In genomic region chr12:34998778-34999467, GRCm38 (mm10) we compare ENCODE assay signal across 29 mouse cellular contexts. TPM values are rescaled to one million over a fixed set of nuclear protein-coding genes. Genes with fewer than 3 reads are reported as not detected.
A peak's percentile ranks its signal among the peaks of the same experiment; 100 is the strongest.
DNase-seq lines count a peak whose midpoint lies in the region; ATAC-seq and TF ChIP-seq lines count a peak whose summit lies in the region.
"Had no signal": no experiment of that assay in that cellular context is flagged by ENCODE, and none has a peak within 500 bp of the region (broad histone marks: within the 10 kb centered on the region; RNA-seq: fewer than 3 reads in every experiment).

No protein-coding gene starts in this region.

- no peaks in the 10 kb centered on the region for H3K4me1 ChIP-seq in hindbrain, embryonic 11.5 days (replicated peaks; ENCODE audit: control insufficient read depth, insufficient read depth, low read length)
- H3K4me1 ChIP-seq in hindbrain, embryonic 10.5 days (replicated peaks): no peaks in the 10 kb centered on the region
- H3K4me1 ChIP-seq in hindbrain, embryonic 12.5 days: no peaks in the 10 kb centered on the region
- H3K4me1 ChIP-seq in hindbrain, postnatal 0 days (ENCODE audit: insufficient read depth, low read length): no peaks in the 10 kb centered on the region
- H3K4me1 ChIP-seq in neural tube, embryonic 15.5 days: 0 out of 2 replicates have a peak, but pooled peaks cover 2% of the 10 kb centered on the region
- H3K4me1 ChIP-seq: embryonic facial prominence, embryonic 15.5 days; forebrain, embryonic 10.5 days; heart, embryonic 10.5 days had no signal

- 74% methylated on average over 12 of the region's 12 CpGs for WGBS in hindbrain, embryonic 11.5 days
- WGBS in hindbrain, embryonic 10.5 days: 89% methylated on average over 12 of the region's 12 CpGs
- WGBS in hindbrain, embryonic 12.5 days: 70% methylated on average over 12 of the region's 12 CpGs
- WGBS in hindbrain, postnatal 0 days: 59% methylated on average over 12 of the region's 12 CpGs
- 40% methylated on average over 12 of the region's 12 CpGs for WGBS in neural tube, embryonic 15.5 days

- no peaks in the 10 kb centered on the region for H3K9me3 ChIP-seq in hindbrain, embryonic 11.5 days (ENCODE audit: control insufficient read depth, low read length)
- no peaks in the 10 kb centered on the region for H3K9me3 ChIP-seq in hindbrain, embryonic 10.5 days
- no peaks in the 10 kb centered on the region for H3K9me3 ChIP-seq in hindbrain, embryonic 12.5 days (replicated peaks)
- no peaks in the 10 kb centered on the region for H3K9me3 ChIP-seq in hindbrain, postnatal 0 days (ENCODE audit: low read length)
- H3K9me3 ChIP-seq in neural tube, embryonic 15.5 days (replicated peaks): no peaks in the 10 kb centered on the region
- H3K9me3 ChIP-seq: embryonic facial prominence, embryonic 15.5 days; forebrain, embryonic 10.5 days; heart, embryonic 10.5 days had no signal

- no peak overlapping the region for H3K9ac ChIP-seq in hindbrain, embryonic 11.5 days (ENCODE audit: low read depth, low read length)
- no peak overlapping the region for H3K9ac ChIP-seq in hindbrain, embryonic 12.5 days
- H3K9ac ChIP-seq in hindbrain, postnatal 0 days (replicated peaks; ENCODE audit: low read length): no peak overlapping the region
- no peak overlapping the region for H3K9ac ChIP-seq in neural tube, embryonic 15.5 days (replicated peaks)
- H3K9ac ChIP-seq: embryonic facial prominence, embryonic 15.5 days had no signal

- no peaks in the 10 kb centered on the region for H3K27me3 ChIP-seq in hindbrain, embryonic 11.5 days (ENCODE audit: control insufficient read depth, insufficient read depth, low read length)
- no peaks in the 10 kb centered on the region for H3K27me3 ChIP-seq in hindbrain, embryonic 10.5 days (ENCODE audit: insufficient read depth, poor library complexity, severe bottlenecking)
- H3K27me3 ChIP-seq in hindbrain, embryonic 12.5 days: no peaks in the 10 kb centered on the region
- no peaks in the 10 kb centered on the region for H3K27me3 ChIP-seq in hindbrain, postnatal 0 days (ENCODE audit: insufficient read depth, low read length)
- H3K27me3 ChIP-seq in neural tube, embryonic 15.5 days (replicated peaks): no peaks in the 10 kb centered on the region
- H3K27me3 ChIP-seq: CH12.LX; embryonic facial prominence, embryonic 15.5 days had no signal

- H3K27ac ChIP-seq in hindbrain, embryonic 11.5 days (ENCODE audit: low read depth, low read length): no peak overlapping the region
- H3K27ac ChIP-seq in hindbrain, embryonic 10.5 days: no peak overlapping the region
- no peak overlapping the region for H3K27ac ChIP-seq in hindbrain, embryonic 12.5 days
- no peak overlapping the region for H3K27ac ChIP-seq in hindbrain, postnatal 0 days
- H3K27ac ChIP-seq in neural tube, embryonic 15.5 days (replicated peaks): peak overlapping the region; percentile 52; the same call in 1 of the 2 replicates
- H3K27ac ChIP-seq: embryonic facial prominence, embryonic 15.5 days; forebrain, embryonic 10.5 days; gastrocnemius, adult 2 months; heart, embryonic 10.5 days had no signal

- H3K4me3 ChIP-seq in hindbrain, embryonic 11.5 days (ENCODE audit: low read depth, low read length): no peak overlapping the region
- H3K4me3 ChIP-seq in hindbrain, embryonic 10.5 days: no peak overlapping the region
- H3K4me3 ChIP-seq in hindbrain, embryonic 12.5 days: no peak overlapping the region
- H3K4me3 ChIP-seq in hindbrain, postnatal 0 days (ENCODE audit: low read length): no peak overlapping the region
- H3K4me3 ChIP-seq in neural tube, embryonic 15.5 days (replicated peaks): no peak overlapping the region
- H3K4me3 ChIP-seq: embryonic facial prominence, embryonic 15.5 days; erythroblast, embryonic 14.5 days; forebrain, embryonic 10.5 days; gastrocnemius, adult 2 months; heart, embryonic 10.5 days had no signal

- H3K4me2 ChIP-seq in hindbrain, embryonic 11.5 days (replicated peaks; ENCODE audit: low read depth, low read length): no peak overlapping the region
- H3K4me2 ChIP-seq in hindbrain, embryonic 12.5 days (replicated peaks): no peak overlapping the region
- no peak overlapping the region for H3K4me2 ChIP-seq in hindbrain, postnatal 0 days (ENCODE audit: low read depth, low read length)
- H3K4me2 ChIP-seq in neural tube, embryonic 15.5 days: no peak overlapping the region
- H3K4me2 ChIP-seq: embryonic facial prominence, embryonic 15.5 days had no signal

- DNase-seq in hindbrain, embryonic 11.5 days (ENCODE audit: low spot score): no peak
- DNase-seq in hindbrain, embryonic 10.5 days (ENCODE audit: low spot score): no peak
- peak; percentile 24 for DNase-seq in hindbrain, postnatal 0 days (ENCODE audit: low spot score)
- DNase-seq in B cell, adult 2 months: no peak
- no peak for DNase-seq in adrenal gland, postnatal 14 days
- DNase-seq: adrenal gland, postnatal 36 days; cerebellum, adult 11 months; cerebellum, adult 8-10 months; cerebellum, postnatal 14 days; embryo, embryonic 11 days; gastrocnemius, adult 2 months; gastrocnemius, postnatal 25 days; heart, adult 18-20 months; heart, postnatal 10 days had no signal

- ATAC-seq in hindbrain, embryonic 11.5 days (ENCODE audit: low FRiP score): peak; percentile 57; the same call in 1 of the 2 replicates
- peak; percentile 79 for ATAC-seq in hindbrain, embryonic 12.5 days (ENCODE audit: low FRiP score)
- no peak for ATAC-seq in hindbrain, postnatal 0 days
- peak; percentile 50; the same call in 1 of the 2 replicates for ATAC-seq in neural tube, embryonic 15.5 days (ENCODE audit: low FRiP score)
- ATAC-seq: activated CD4-positive, CD25-positive, alpha-beta regulatory T cell, adult 4 months; forebrain, embryonic 14.5 days; inflammation-experienced regulatory T-cells, adult 6 months; Patski had no signal

- no peak for TF ChIP-seq CTCF in hindbrain, postnatal 0 days (IDR thresholded peaks at IDR 0.05; ENCODE audit: low read depth)

- no peaks in the 10 kb centered on the region for H3K36me3 ChIP-seq in hindbrain, embryonic 11.5 days (ENCODE audit: control insufficient read depth, insufficient read depth, low read length)
- H3K36me3 ChIP-seq in hindbrain, embryonic 10.5 days: no peaks in the 10 kb centered on the region
- no peaks in the 10 kb centered on the region for H3K36me3 ChIP-seq in hindbrain, embryonic 12.5 days
- H3K36me3 ChIP-seq in hindbrain, postnatal 0 days (ENCODE audit: insufficient read depth, low read length): no peaks in the 10 kb centered on the region
- H3K36me3 ChIP-seq in neural tube, embryonic 15.5 days: no peaks in the 10 kb centered on the region
- H3K36me3 ChIP-seq: embryonic facial prominence, embryonic 15.5 days; forebrain, embryonic 10.5 days; heart, embryonic 10.5 days had no signal

RNA-seq across cellular contexts. Expression of gene Prps1l1, which starts 14.4 kb away (rescaled TPM):
- not detected in 2 replicates for polyA plus RNA-seq in hindbrain, embryonic 11.5 days (2014; fragmentation: Nextera tagmentation; extraction: Ambion mirVana)
- not detected in 2 replicates for polyA plus RNA-seq in hindbrain, embryonic 10.5 days (2016; fragmentation: Nextera tagmentation; extraction: Ambion mirVana)
- polyA plus RNA-seq in hindbrain, embryonic 12.5 days (2016; fragmentation: Nextera tagmentation; extraction: Ambion mirVana): not detected in 2 replicates
- total RNA-seq in hindbrain, postnatal 0 days (2014; rRNA removed): not detected in 2 replicates
- polyA plus RNA-seq in hindbrain, postnatal 0 days (2015; fragmentation: Nextera tagmentation; extraction: Ambion mirVana): not detected in 2 replicates
- not detected in 2 replicates for polyA plus RNA-seq in neural tube, embryonic 15.5 days (2015; fragmentation: Nextera tagmentation; extraction: Ambion mirVana)
- total RNA-seq in adrenal gland, postnatal 14 days (2021): not detected in 2 replicates
- total RNA-seq: adrenal gland, adult 18-20 months; adrenal gland, postnatal 36 days; CH12.LX; gastrocnemius, adult 2 months; gastrocnemius, postnatal 25 days; heart, adult 18-20 months; heart, postnatal 10 days; hematopoietic stem cell, adult 5-6 weeks had no signal
- polyA plus RNA-seq: embryonic facial prominence, embryonic 11.5 days; embryonic facial prominence, embryonic 15.5 days; erythroblast, embryonic 14.5 days; forebrain, embryonic 10.5 days; forebrain, embryonic 14.5 days; heart, embryonic 10.5 days; heart, embryonic 14.5 days; Patski had no signal

RNA-seq across cellular contexts. Expression of gene Snx13, which starts 48.1 kb away (rescaled TPM):
- polyA plus RNA-seq in hindbrain, embryonic 11.5 days (2014; fragmentation: Nextera tagmentation; extraction: Ambion mirVana): 21.8 and 23.6 TPM in 2 replicates
- 14.7 and 16.4 TPM in 2 replicates for polyA plus RNA-seq in hindbrain, embryonic 10.5 days (2016; fragmentation: Nextera tagmentation; extraction: Ambion mirVana)
- polyA plus RNA-seq in hindbrain, embryonic 12.5 days (2016; fragmentation: Nextera tagmentation; extraction: Ambion mirVana): 24.7 and 28.2 TPM in 2 replicates
- total RNA-seq in hindbrain, postnatal 0 days (2014; rRNA removed): 17.6 and 18.0 TPM in 2 replicates
- 22.6 and 23.0 TPM in 2 replicates for polyA plus RNA-seq in hindbrain, postnatal 0 days (2015; fragmentation: Nextera tagmentation; extraction: Ambion mirVana)
- polyA plus RNA-seq in neural tube, embryonic 15.5 days (2015; fragmentation: Nextera tagmentation; extraction: Ambion mirVana): 26.5 and 29.8 TPM in 2 replicates
- total RNA-seq in adrenal gland, postnatal 14 days (2021): 31.7 and 35.6 TPM in 2 replicates
